9 mouse cellular contexts compared by ENCODE assay signal in the genomic region with DNA sequence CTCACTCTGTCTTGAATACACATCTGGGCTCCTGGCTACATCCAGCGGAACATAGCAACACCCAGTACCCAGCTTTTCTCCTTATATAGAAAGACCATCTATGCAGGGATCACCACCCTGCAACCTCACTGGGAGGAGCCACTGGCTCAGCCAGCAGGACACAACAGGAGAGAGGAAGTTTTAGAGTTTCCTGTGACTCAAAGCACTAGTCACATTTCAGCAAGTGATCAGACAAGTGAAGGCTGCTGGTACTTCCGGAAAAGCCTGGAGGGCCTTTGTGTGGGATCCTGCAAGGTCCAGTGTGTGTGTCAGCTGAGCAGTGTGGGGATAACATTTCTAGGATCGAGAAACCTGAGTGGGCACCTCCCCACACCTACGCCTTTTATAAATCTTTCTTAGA. TPM values are rescaled to one million over a fixed set of nuclear protein-coding genes. Genes with fewer than 3 reads are reported as not detected.
DNase-seq lines count a peak whose midpoint lies in the region; ATAC-seq lines count a peak whose summit lies in the region.
"Had no signal": no experiment of that assay in that cellular context is flagged by ENCODE, and none has a peak within 500 bp of the region (broad histone marks: within the 10 kb centered on the region; RNA-seq: fewer than 3 reads in every experiment).

No protein-coding gene starts in this region.

- DNase-seq in forebrain, embryonic 10.5 days (ENCODE audit: extremely low spot score, low spot score), result no peak
- peak; percentile 37 for DNase-seq in brain, adult 2 months (ENCODE audit: low read depth, low spot score)
- peak; percentile 91 for DNase-seq in induced T-regulatory cell, adult 2 months (ENCODE audit: low read depth)
- peak; percentile 74 to 80 for DNase-seq in lung, adult 18-20 months
- DNase-seq in midbrain, embryonic 14.5 days, result no peak
- DNase-seq in right cerebral cortex, postnatal 14 days, result no peak
- DNase-seq in left cerebral cortex, adult 11 months (ENCODE audit: low spot score), result no peak

- no peak overlapping the region for H3K4me2 ChIP-seq in forebrain, embryonic 15.5 days (replicated peaks)
- no peak overlapping the region for H3K4me2 ChIP-seq in midbrain, embryonic 14.5 days (ENCODE audit: low read length)

- ATAC-seq in forebrain, embryonic 15.5 days (replicated peaks), result no peak
- ATAC-seq in midbrain, embryonic 14.5 days (ENCODE audit: low FRiP score, low TSS enrichment), result no peak

- H3K9ac ChIP-seq in forebrain, embryonic 15.5 days (replicated peaks), result no peak overlapping the region
- H3K9ac ChIP-seq in midbrain, embryonic 14.5 days (replicated peaks; ENCODE audit: low read length), result no peak overlapping the region

- peaks cover 50% of the 10 kb centered on the region for H3K4me1 ChIP-seq in forebrain, embryonic 10.5 days
- peaks cover 6% of the 10 kb centered on the region; the same call in 1 of the 2 replicates for H3K4me1 ChIP-seq in forebrain, embryonic 15.5 days
- H3K4me1 ChIP-seq in midbrain, embryonic 14.5 days (ENCODE audit: control insufficient read depth, insufficient read depth, low read length), result no peaks in the 10 kb centered on the region

- no peaks in the 10 kb centered on the region for H3K36me3 ChIP-seq in forebrain, embryonic 10.5 days (replicated peaks)
- H3K36me3 ChIP-seq in forebrain, embryonic 15.5 days, result no peaks in the 10 kb centered on the region
- H3K36me3 ChIP-seq in midbrain, embryonic 14.5 days (ENCODE audit: control insufficient read depth, insufficient read depth, low read length), result no peaks in the 10 kb centered on the region

- no peaks in the 10 kb centered on the region for H3K27me3 ChIP-seq in forebrain, embryonic 10.5 days (ENCODE audit: poor library complexity, severe bottlenecking)
- no peaks in the 10 kb centered on the region for H3K27me3 ChIP-seq in forebrain, embryonic 15.5 days
- H3K27me3 ChIP-seq in midbrain, embryonic 14.5 days (ENCODE audit: control insufficient read depth, insufficient read depth, low read length), result no peaks in the 10 kb centered on the region

- no peak overlapping the region for H3K4me3 ChIP-seq in forebrain, embryonic 10.5 days
- no peak overlapping the region for H3K4me3 ChIP-seq in forebrain, embryonic 15.5 days
- no peak overlapping the region for H3K4me3 ChIP-seq in midbrain, embryonic 14.5 days (replicated peaks; ENCODE audit: low read depth, low read length)

- no peaks in the 10 kb centered on the region for H3K9me3 ChIP-seq in forebrain, embryonic 10.5 days
- H3K9me3 ChIP-seq in forebrain, embryonic 15.5 days, result no peaks in the 10 kb centered on the region
- no peaks in the 10 kb centered on the region for H3K9me3 ChIP-seq in midbrain, embryonic 14.5 days (ENCODE audit: control insufficient read depth, low read length)
- H3K9me3 ChIP-seq: G1E had no signal

- WGBS in forebrain, embryonic 10.5 days, result 75% methylated on average over 4 of the region's 4 CpGs
- 80% methylated on average over 4 of the region's 4 CpGs for WGBS in forebrain, embryonic 15.5 days
- WGBS in midbrain, embryonic 14.5 days, result 86% methylated on average over 4 of the region's 4 CpGs

- peak overlapping the region; percentile 69 for H3K27ac ChIP-seq in forebrain, embryonic 10.5 days
- no peak overlapping the region for H3K27ac ChIP-seq in forebrain, embryonic 15.5 days (replicated peaks)
- no peak overlapping the region; the same call in 1 of the 2 replicates for H3K27ac ChIP-seq in midbrain, embryonic 14.5 days (replicated peaks; ENCODE audit: low read depth, low read length)

RNA-seq across cellular contexts. Expression of a gene that starts 32.4 kb away (rescaled TPM):
- 14.1 and 14.2 TPM in 2 replicates for polyA plus RNA-seq in forebrain, embryonic 10.5 days (2016; fragmentation: Nextera tagmentation; extraction: Ambion mirVana)
- 8.8 and 8.9 TPM in 2 replicates for polyA plus RNA-seq in forebrain, embryonic 15.5 days (2015; fragmentation: Nextera tagmentation; extraction: Ambion mirVana)
- 4.7 and 6.1 TPM in 2 replicates for polyA plus RNA-seq in midbrain, embryonic 14.5 days (2014; fragmentation: Nextera tagmentation; extraction: Ambion mirVana)

RNA-seq across cellular contexts. Expression of a gene that starts 32.6 kb away (rescaled TPM):
- 63.7 and 66.0 TPM in 2 replicates for polyA plus RNA-seq in forebrain, embryonic 10.5 days (2016; fragmentation: Nextera tagmentation; extraction: Ambion mirVana)
- 63.1 and 63.8 TPM in 2 replicates for polyA plus RNA-seq in forebrain, embryonic 15.5 days (2015; fragmentation: Nextera tagmentation; extraction: Ambion mirVana)
- polyA plus RNA-seq in midbrain, embryonic 14.5 days (2014; fragmentation: Nextera tagmentation; extraction: Ambion mirVana), result 44.4 and 47.8 TPM in 2 replicates

Comparison
In these comparisons a context has a peak if more than half of its experiments do, and no peak if none do; other contexts are left out.
1. DNase-seq: peak in brain, adult 2 months (single experiment), induced T-regulatory cell, adult 2 months (single experiment) and lung, adult 18-20 months (2 of 2); none in forebrain, embryonic 10.5 days (single experiment), midbrain, embryonic 14.5 days (single experiment), right cerebral cortex, postnatal 14 days (single experiment) and left cerebral cortex, adult 11 months (single experiment).